Mouse (Mus musculus) limb, embryonic 10.5 days (tissue): Measurements from ENCODE around the gene Nrsn2. TPM values are rescaled to one million over a fixed set of nuclear protein-coding genes. Genes with fewer than 3 reads are reported as not detected.

ENCODE experiments used
- DNase-seq: peaks from one replicate; pipeline ENCODE4 v3.0.0-alpha.2; 2017; ENCODE audit warnings: low spot score
- H3K27ac ChIP-seq: fragments of 300-500 bp; sonication (generic); 2 replicates; pipeline ENCODE4 v1.5.1; 2016; ENCODE audit warnings: mild to moderate bottlenecking
- H3K27me3 ChIP-seq: fragments of 300-500 bp; sonication (generic); 2 replicates; pipeline ENCODE4 v1.6.1; 2016; ENCODE audit warnings: low read depth, mild to moderate bottlenecking; ENCODE audit not compliant: poor library complexity, severe bottlenecking
- H3K36me3 ChIP-seq: fragments of 300-500 bp; sonication (generic); 2 replicates; pipeline ENCODE4 v1.6.1; 2016; ENCODE audit warnings: mild to moderate bottlenecking, moderate library complexity
- H3K4me1 ChIP-seq: fragments of 300-500 bp; sonication (generic); 2 replicates; pipeline ENCODE4 v1.6.1; 2016
- H3K4me3 ChIP-seq: fragments of 300-500 bp; sonication (generic); 2 replicates; pipeline ENCODE4 v1.5.1; 2016; ENCODE audit warnings: mild to moderate bottlenecking, moderate library complexity
- H3K9me3 ChIP-seq: fragments of 300-500 bp; sonication (generic); replicated peaks from 2 replicates; pipeline ENCODE4 v1.6.1; 2016; ENCODE audit warnings: mild to moderate bottlenecking
- WGBS: fragments of 180-500 bp; shearing (Covaris S2); methylation state at CpG from one replicate; pipeline ENCODE4 v1.1.7; 2016; 5-methylcytosine and 5-hydroxymethylcytosine counted together
- polyA plus RNA-seq: library from polyadenylated mRNA; unstranded; fragments of >200 nt; fragmentation: Nextera tagmentation; extraction: Ambion mirVana; gene quantifications from 2 replicates; pipeline ENCODE4 v1.2.1, GENCODE M21; 2016

The Nrsn2 gene
- polyA plus RNA-seq, 1 experiment from 2014 or later: 1.4 TPM

DNA sequence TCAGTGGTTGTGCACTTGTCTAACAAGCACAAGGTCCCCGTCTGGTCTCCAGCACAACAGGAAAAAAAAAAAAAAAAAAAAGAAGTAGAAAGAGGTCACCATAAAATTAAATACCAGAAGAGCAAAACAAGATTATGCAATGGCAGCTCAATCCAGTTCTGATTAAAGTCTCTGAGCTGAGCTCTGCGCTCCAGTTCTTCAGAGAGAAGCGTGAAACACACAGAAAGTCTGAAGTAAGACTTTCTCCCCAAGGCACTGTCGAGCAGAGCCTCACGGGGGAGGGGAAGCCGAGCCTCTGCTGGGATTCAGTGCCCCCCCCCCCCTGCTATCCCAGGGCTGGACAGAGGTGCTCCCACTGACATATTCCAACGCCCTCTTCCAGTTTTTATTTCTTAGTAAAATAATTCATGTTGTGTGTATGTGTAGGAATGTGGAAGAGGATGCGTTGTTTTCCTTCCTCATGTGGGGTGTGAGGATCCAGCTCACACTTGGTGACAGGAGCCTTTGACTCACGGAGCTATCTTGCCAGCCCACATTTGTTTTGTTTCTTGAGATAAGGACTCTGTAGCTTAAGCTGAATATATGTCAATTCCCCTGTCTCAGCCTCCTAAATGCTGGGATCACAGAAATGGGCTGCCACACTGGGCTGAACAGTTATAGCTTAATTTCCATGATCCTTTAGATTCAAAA is 29.5 kb downstream of the Nrsn2 start:
- H3K27ac ChIP-seq: no peak overlapping the region
- H3K9me3 ChIP-seq: no peaks in the 10 kb centered on the region
- no peak overlapping the region for H3K4me3 ChIP-seq
- peaks cover 34% of the 10 kb centered on the region for H3K27me3 ChIP-seq
- DNase-seq: no peak
- H3K36me3 ChIP-seq: no peaks in the 10 kb centered on the region
- WGBS: 45% methylated on average over 9 of the region's 9 CpGs
- peaks cover 23% of the 10 kb centered on the region for H3K4me1 ChIP-seq

DNA sequence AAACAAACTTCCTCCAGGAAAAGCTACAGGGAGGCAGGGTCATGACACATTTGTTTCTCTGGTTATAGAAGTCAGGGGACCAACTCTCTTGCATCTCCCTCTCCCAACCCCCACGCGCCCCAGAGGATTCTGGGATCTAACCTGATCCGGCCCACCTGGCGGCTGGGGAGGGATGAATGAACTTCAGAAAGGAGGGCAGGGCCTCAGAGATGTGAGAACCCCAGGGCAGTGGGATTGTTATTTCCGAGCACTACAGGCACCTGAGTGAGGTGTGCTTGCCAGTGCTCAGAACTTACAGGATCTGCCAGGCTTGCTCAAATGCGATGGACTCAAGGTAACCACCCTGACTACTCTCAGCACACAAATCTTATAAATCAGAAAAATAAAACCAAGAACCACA is 31.0 kb downstream of the Nrsn2 start:
- Histone ChIP-seq H3K36me3 (no peaks in the 10 kb centered on the region), H3K27ac (no peak overlapping the region), H3K4me3 (no peak overlapping the region), H3K27me3 (peaks cover 36% of the 10 kb centered on the region), H3K9me3 (no peaks in the 10 kb centered on the region), H3K4me1 (peaks cover 23% of the 10 kb centered on the region)
- 57% methylated on average over 6 of the region's 6 CpGs for WGBS
- no peak for DNase-seq

DNA sequence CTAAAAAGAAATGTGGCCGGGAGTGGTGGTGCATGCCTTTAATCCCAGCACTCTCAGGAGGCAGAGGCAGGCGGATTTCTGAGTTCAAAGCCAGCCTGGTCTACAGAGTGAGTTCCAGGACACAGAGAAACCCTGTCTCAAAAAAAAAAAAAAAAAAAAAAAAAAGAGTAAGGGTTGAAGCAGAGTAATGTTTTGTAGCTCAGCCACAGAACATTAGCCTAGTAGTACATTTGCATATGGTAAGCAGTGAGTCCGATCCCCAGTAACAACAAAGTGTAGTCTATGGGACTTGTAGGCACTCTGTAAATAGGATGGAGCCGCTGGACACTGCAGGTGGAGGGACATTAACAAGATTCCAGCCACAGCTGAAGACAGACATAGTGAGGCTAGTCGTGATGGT is 31.5 kb downstream of the Nrsn2 start:
- peaks cover 36% of the 10 kb centered on the region for H3K27me3 ChIP-seq
- no peak overlapping the region for H3K27ac ChIP-seq
- no peaks in the 10 kb centered on the region for H3K9me3 ChIP-seq
- 59% methylated on average over 5 of the region's 5 CpGs for WGBS
- no peaks in the 10 kb centered on the region for H3K36me3 ChIP-seq
- H3K4me1 ChIP-seq: peaks cover 23% of the 10 kb centered on the region
- DNase-seq: no peak
- no peak overlapping the region for H3K4me3 ChIP-seq

DNA sequence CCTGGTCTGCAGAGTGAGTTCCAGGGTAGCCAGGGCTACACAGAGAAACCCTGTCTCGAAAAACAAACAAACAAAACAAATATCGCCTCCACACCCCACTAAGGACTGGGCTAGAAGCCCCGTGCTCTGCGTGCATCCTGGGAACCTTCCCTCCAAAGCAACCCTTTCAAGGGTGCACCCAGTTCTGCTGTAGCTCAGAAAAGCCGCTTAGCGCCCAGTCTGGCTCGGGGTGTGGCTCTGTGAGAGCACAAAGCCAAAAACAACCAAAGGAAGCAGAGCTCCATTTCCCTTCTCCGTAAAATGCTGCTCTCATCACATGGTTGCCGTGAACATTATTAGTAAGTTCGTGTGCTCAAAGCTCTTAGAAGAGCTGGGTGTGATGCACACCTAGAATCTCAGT is 32.1 kb downstream of the Nrsn2 start:
- WGBS: 10% methylated on average over 10 of the region's 10 CpGs
- Histone ChIP-seq H3K9me3 (no peaks in the 10 kb centered on the region), H3K36me3 (no peaks in the 10 kb centered on the region), H3K27ac (peak overlapping the region; percentile 58; the same call in 1 of the 2 replicates), H3K4me3 (peak overlapping the region; percentile 70), H3K4me1 (peaks cover 23% of the 10 kb centered on the region), H3K27me3 (peaks cover 36% of the 10 kb centered on the region)
- no peak for DNase-seq

DNA sequence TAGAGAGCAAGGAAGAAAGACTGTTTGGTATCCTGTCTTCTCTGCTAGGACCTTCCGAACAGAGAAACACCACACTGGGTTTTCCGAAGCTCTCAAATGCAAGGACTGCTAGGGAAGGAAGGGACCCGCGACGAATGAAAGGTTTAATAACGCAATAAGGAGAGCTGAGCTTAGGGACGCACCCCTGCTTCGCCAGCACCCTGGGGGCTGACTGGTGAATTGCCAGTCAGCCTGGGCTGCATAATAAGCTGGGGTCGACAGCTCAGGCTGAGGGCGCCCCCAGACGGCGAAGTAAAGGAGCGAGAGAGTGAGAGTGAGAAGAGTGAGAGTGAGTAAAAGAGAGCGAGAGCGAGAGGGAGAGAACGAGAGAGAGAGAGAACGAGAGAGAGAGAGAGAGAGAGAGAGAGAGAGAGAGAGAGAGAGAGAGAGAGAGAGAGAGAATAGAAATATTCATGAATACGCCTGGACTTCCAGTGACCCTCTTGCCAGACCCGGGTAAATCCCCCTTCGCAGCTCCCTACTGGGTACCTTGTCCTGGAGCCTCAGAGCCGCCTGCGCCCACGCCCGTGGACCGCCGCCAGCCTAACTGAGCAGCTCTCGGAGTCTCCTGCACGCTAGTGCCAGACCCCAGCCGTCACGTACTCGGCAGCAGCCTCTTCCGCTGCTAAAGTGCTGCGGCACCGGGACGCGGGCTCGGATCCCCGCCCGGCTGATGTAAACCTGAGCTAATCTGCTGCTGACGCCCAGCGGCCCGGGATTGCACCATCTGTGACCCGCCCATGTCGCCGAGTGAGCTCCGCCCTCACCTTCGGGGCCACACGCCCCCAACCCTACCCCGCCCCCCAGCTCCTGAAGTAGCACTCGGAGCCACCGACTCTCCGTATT is 32.9 kb downstream of the Nrsn2 start, which contains the start of gene Trib3:
TSS of gene Trib3 (minus strand) at position 704 of the 885 bp plus-strand sequence.
- Histone ChIP-seq H3K27me3 (peaks cover 36% of the 10 kb centered on the region), H3K27ac (peak within 1 kb of the TSS; percentile 58), H3K4me1 (peaks cover 23% of the 10 kb centered on the region), H3K4me3 (peak within 1 kb of the TSS; percentile 70), H3K9me3 (no peaks in the 10 kb centered on the region), H3K36me3 (no peaks in the 10 kb centered on the region)
- peak; percentile 84 for DNase-seq
- WGBS: under 1% methylated on average over 52 of the region's 52 CpGs

DNA sequence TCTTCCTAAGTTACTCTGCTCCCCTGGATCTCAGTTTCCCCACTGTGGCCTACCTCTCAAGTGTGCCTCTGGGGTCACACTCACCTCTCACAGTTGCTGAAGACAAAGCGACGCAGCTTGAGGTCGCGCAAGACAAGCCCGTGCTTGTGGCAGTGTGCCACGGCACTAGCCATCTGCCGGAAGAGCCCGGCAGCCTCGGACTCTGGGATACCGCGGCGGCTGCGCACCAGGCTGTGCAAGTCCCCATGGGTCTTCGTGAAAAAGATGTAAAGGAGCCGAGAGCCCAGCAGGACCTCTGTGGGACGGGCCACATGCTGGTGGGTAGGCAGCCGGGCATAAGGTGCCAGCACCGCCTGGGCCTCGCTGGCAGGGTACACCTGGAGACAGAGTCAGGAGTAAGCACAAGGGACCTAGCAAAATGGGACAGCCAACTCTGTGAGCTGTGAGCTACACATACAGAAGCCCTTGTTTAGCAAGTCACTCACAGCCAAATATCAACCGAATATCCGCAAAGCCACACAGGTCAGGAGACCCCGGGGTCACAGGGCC is 36.7 kb downstream of the Nrsn2 start:
- Histone ChIP-seq H3K4me1 (peaks cover 17% of the 10 kb centered on the region), H3K27me3 (peaks cover 30% of the 10 kb centered on the region), H3K36me3 (no peaks in the 10 kb centered on the region), H3K27ac (no peak overlapping the region), H3K9me3 (no peaks in the 10 kb centered on the region), H3K4me3 (no peak overlapping the region)
- WGBS: 90% methylated on average over 22 of the region's 22 CpGs
- no peak for DNase-seq

DNA sequence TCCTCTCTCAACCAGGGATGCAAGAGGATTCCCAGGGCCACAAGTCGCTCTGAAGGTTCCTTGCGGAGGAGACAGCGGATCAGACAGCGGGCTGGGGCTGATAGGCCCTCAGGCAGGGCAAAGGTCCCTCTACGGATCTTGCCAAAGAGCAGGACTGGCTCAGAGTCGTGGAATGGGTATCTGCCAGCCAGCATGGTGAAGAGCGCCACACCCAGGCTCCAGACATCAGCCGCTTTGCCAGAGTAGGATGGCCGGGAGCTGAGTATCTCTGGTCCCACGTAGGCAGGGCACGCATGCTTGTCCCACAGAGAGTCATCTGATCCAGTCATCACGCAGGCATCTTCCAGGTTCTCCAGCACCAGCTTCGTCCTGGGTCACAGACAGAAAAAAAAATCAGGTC is 38.1 kb downstream of the Nrsn2 start:
- peaks cover 32% of the 10 kb centered on the region for H3K27me3 ChIP-seq
- H3K27ac ChIP-seq: no peak overlapping the region
- peaks cover 5% of the 10 kb centered on the region for H3K4me1 ChIP-seq
- H3K9me3 ChIP-seq: no peaks in the 10 kb centered on the region
- no peaks in the 10 kb centered on the region for H3K36me3 ChIP-seq
- WGBS: 85% methylated on average over 13 of the region's 13 CpGs
- H3K4me3 ChIP-seq: no peak overlapping the region
- DNase-seq: no peak

DNA sequence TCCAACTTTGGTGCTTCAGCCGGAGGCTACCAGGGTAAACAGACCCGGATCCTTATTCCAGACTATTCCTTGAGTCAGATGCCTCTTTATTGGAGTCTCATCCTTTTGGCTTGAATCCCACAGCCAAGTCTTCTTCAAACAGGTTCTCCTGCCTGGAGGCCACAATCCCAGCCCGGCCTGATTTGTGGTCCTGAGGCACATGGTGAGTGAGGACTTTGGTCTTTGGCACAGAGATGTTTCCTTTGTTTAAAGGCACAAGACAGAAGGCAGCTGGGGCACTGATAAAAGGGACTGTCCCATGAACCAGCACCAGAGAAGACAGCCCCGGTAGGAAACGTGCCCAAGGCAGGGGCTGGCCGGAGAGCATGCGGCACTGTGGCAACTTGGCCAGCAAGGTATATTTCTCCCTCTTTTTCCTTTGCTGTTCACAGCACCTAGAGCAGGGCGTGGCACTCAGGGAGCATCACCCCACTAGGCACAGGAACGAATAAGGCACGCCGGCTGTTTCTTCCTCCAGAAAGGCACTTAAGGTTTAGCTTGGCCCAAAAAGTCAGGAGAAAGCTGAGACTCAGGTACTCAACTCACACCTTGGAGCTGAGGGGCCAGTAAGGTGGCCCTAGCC is 38.7 kb downstream of the Nrsn2 start:
- no peak overlapping the region for H3K4me3 ChIP-seq
- DNase-seq: no peak
- 87% methylated on average over 11 of the region's 11 CpGs for WGBS
- H3K9me3 ChIP-seq: no peaks in the 10 kb centered on the region
- H3K4me1 ChIP-seq: peaks cover 2% of the 10 kb centered on the region; the same call in 1 of the 2 replicates
- peaks cover 27% of the 10 kb centered on the region for H3K27me3 ChIP-seq
- no peaks in the 10 kb centered on the region for H3K36me3 ChIP-seq
- H3K27ac ChIP-seq: no peak overlapping the region

DNA sequence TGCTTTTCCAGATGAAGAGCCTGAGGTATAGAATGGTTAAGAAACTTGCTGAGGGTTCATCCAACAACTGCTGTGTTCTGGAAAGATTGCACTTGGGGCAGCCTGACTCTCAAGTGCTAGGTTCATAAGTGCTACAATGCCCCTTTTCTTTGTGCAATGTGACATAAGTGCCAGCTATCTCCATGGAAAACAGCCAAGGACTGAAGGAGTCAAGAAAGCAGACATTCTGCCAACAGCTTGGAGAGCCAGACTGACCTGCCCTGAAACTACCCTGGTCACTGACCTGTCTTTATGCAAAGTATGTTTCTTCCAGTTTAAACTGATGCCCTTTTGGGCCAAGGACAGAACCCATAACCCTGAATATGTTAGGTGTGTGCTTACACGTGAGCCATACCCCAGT is 39.6 kb downstream of the Nrsn2 start:
- Histone ChIP-seq H3K27me3 (peaks cover 19% of the 10 kb centered on the region), H3K27ac (no peak overlapping the region), H3K9me3 (no peaks in the 10 kb centered on the region), H3K4me1 (peaks cover 7% of the 10 kb centered on the region), H3K36me3 (no peaks in the 10 kb centered on the region), H3K4me3 (no peak overlapping the region)
- 80% methylated on average over 1 of the region's 1 CpGs for WGBS
- no peak for DNase-seq

DNA sequence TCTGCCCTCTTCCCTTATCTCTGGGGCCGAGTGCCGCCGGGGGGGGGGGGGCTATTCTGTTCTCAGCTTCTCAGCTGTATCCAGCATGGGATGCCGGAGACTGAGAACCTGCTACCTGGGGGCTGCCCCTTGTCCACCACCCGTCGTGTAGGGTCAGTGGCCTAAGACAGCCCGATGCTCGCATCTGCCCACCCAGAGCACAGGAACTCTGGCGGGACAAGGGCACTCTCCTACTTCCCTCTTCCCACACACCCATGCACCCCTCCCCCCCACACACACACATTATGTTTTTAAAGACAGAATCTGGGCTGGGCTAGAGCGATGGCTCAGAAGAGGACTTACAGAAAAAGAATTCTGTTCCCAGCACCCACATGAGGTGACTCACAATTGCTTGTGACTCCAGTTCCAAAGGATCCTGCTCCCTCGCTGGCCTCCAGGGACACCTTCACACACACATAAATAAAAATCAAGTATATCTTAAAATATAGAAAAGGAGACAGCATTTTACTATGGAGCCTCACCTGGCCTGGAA is 41.1 kb downstream of the Nrsn2 start:
- 58% methylated on average over 11 of the region's 11 CpGs for WGBS
- no peak for DNase-seq

DNA sequence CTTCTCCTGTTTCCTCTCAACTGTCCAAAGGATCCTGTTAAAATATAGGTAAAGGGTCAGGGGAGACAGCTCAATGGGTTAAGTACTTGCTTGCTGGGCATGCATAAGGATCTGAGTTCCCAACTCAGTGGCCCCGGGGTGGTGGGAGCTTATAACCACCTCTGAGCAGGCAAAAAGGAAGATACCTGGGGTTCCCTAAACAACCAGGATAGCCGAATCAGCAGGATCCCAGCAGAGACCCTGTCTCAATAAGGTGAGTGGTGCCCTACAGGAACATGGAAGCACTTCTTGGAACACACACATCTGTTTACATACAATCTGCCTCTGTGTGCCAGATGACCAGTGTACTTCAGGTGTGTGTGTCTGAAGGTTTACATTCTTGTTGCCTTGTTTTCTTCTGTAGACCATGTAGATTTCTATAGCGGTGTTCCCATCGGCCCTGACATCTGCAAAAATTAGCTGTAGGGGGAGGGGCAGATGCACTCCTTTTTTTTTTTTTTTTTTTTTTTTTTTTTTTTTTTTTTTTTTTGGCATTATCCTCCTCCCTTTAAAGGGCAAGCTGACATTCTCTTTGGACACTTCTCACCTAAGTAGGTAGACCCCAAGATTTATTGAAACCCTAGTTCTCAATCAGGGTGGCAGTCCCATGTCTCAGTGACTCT is 43.0 kb downstream of the Nrsn2 start:
- Histone ChIP-seq H3K9me3 (no peaks in the 10 kb centered on the region), H3K4me1 (peaks cover 23% of the 10 kb centered on the region), H3K27me3 (peaks cover 17% of the 10 kb centered on the region), H3K4me3 (no peak overlapping the region), H3K36me3 (peaks cover 25% of the 10 kb centered on the region), H3K27ac (no peak overlapping the region)
- 75% methylated on average over 4 of the region's 4 CpGs for WGBS
- DNase-seq: no peak

More for the DNA sequence above, 41.1 kb downstream of the Nrsn2 start:
- peaks cover 22% of the 10 kb centered on the region for H3K4me1 ChIP-seq
- H3K36me3 ChIP-seq: peaks cover 7% of the 10 kb centered on the region
- H3K27ac ChIP-seq: no peak overlapping the region
- no peaks in the 10 kb centered on the region for H3K9me3 ChIP-seq
- H3K4me3 ChIP-seq: no peak overlapping the region
- peaks cover 17% of the 10 kb centered on the region for H3K27me3 ChIP-seq
